Mouse (Mus musculus) thymus, postnatal 14 days (tissue): ENCODE measurements at regions not wholly inside any gene's neighbourhood (a gene's known extent, or its start where the extent isn't known, plus 50 kb on each side); places are given as distances from the start of the nearest gene placed in this dataset.
A peak's percentile ranks its signal among the peaks of the same experiment; 100 is the strongest.
"Not testable (repeated sequence)": the region's sequence is repeated elsewhere in the genome, so short reads cannot be mapped to it uniquely, and the experiment has no call there.

Experiments used
- DNase-seq: peaks from one replicate; pipeline ENCODE4 v3.0.0; 2021

- DNase-seq = peak; percentile 5
Observed at GRCm38 (mm10) chr12:115603763-115604162, 443.8 kb upstream of the Zfp386 start.

GRCm38 (mm10) chr12:115604951-115605350, 442.6 kb upstream of the Zfp386 start:
- peak; percentile 66 for DNase-seq

GRCm38 (mm10) chr12:115622564-115623233, 424.8 kb upstream of the Zfp386 start:
- DNase-seq = not testable (repeated sequence)

- DNase-seq = peak; percentile 49
Observed at GRCm38 (mm10) chr12:115624221-115624620, 423.3 kb upstream of the Zfp386 start.

- no peak for DNase-seq
Observed at GRCm38 (mm10) chr12:115647599-115647998, 399.9 kb upstream of the Zfp386 start.

GRCm38 (mm10) chr12:115648161-115648560, 399.4 kb upstream of the Zfp386 start:
- DNase-seq = not testable (repeated sequence)

GRCm38 (mm10) chr12:115655781-115656180, 391.7 kb upstream of the Zfp386 start:
- DNase-seq = peak; percentile 81

GRCm38 (mm10) chr12:115664081-115664480, 383.4 kb upstream of the Zfp386 start:
- DNase-seq = peak; percentile 28

- not testable (repeated sequence) for DNase-seq
Observed at GRCm38 (mm10) chr12:115671683-115672082, 375.8 kb upstream of the Zfp386 start.

- peak; percentile 49 for DNase-seq
Observed at GRCm38 (mm10) chr12:115691801-115692200, 355.7 kb upstream of the Zfp386 start.

GRCm38 (mm10) chr12:115709813-115710212, 337.7 kb upstream of the Zfp386 start:
- not testable (repeated sequence) for DNase-seq

- DNase-seq = not testable (repeated sequence)
Observed at GRCm38 (mm10) chr12:115742039-115742438, 305.5 kb upstream of the Zfp386 start.

GRCm38 (mm10) chr12:115749586-115749985, 297.9 kb upstream of the Zfp386 start:
- DNase-seq = peak; percentile 69

- DNase-seq = not testable (repeated sequence)
Observed at GRCm38 (mm10) chr12:115753135-115753534, 294.4 kb upstream of the Zfp386 start.

- not testable (repeated sequence) for DNase-seq
Observed at GRCm38 (mm10) chr12:115757526-115757925, 290.0 kb upstream of the Zfp386 start.

- peak; percentile 56 for DNase-seq
Observed at GRCm38 (mm10) chr12:115759041-115759440, 288.5 kb upstream of the Zfp386 start.

- DNase-seq = not testable (repeated sequence)
Observed at GRCm38 (mm10) chr12:115761766-115762165, 285.8 kb upstream of the Zfp386 start.

- not testable (repeated sequence) for DNase-seq
Observed at GRCm38 (mm10) chr12:115764939-115765479, 282.5 kb upstream of the Zfp386 start.

GRCm38 (mm10) chr12:115771176-115771575, 276.3 kb upstream of the Zfp386 start:
- peak; percentile 60 for DNase-seq

GRCm38 (mm10) chr12:115790369-115790768, 257.2 kb upstream of the Zfp386 start:
- peak; percentile 62 for DNase-seq

GRCm38 (mm10) chr12:115802499-115802898, 245.0 kb upstream of the Zfp386 start:
- DNase-seq = peak; percentile 30

- peak; percentile 60 for DNase-seq
Observed at GRCm38 (mm10) chr12:115803675-115804074, 243.8 kb upstream of the Zfp386 start.

GRCm38 (mm10) chr12:115807978-115808377, 239.5 kb upstream of the Zfp386 start:
- DNase-seq = no peak
